Mouse (Mus musculus) stomach, embryonic 16.5 days (tissue): ENCODE measurements around the gene Tmem245. TPM values are rescaled to one million over a fixed set of nuclear protein-coding genes. Genes with fewer than 3 reads are reported as not detected.
A peak's percentile ranks its signal among the peaks of the same experiment; 100 is the strongest.

Source experiments
- ATAC-seq: fragments of 200-750 bp; cut with Nextera tagmentation; 2 replicates; pipeline ENCODE4 v1.8.0; 2017; ENCODE audit warnings: moderate number of reproducible peaks, moderate TSS enrichment; ENCODE audit not compliant: insufficient read depth, low FRiP score
- H3K27ac ChIP-seq: fragments of 300-500 bp; sonication (generic); 2 replicates; pipeline ENCODE4 v1.5.1; 2014; ENCODE audit warnings: low read length
- H3K27me3 ChIP-seq: fragments of 300-500 bp; sonication (generic); 2 replicates; pipeline ENCODE4 v1.6.1; 2014; ENCODE audit warnings: low read length, control low read depth, mixed read lengths; ENCODE audit not compliant: control insufficient read depth, insufficient read depth
- H3K36me3 ChIP-seq: fragments of 300-500 bp; sonication (generic); 2 replicates; pipeline ENCODE4 v1.6.1; 2014; ENCODE audit warnings: low read length; ENCODE audit not compliant: control insufficient read depth, insufficient read depth
- H3K4me1 ChIP-seq: fragments of 300-500 bp; sonication (generic); 2 replicates; pipeline ENCODE4 v1.6.1; 2014; ENCODE audit warnings: low read length, control low read depth, mixed read lengths; ENCODE audit not compliant: control insufficient read depth, insufficient read depth
- H3K4me2 ChIP-seq: fragments of 300-500 bp; sonication (generic); 2 replicates; pipeline ENCODE4 v1.6.1; 2014; ENCODE audit warnings: low read depth, low read length, mixed read lengths
- H3K4me3 ChIP-seq: fragments of 300-500 bp; sonication (generic); replicated peaks from 2 replicates; pipeline ENCODE4 v1.5.1; 2014; ENCODE audit warnings: mild to moderate bottlenecking, low read length
- H3K9ac ChIP-seq: fragments of 300-500 bp; sonication (generic); 2 replicates; pipeline ENCODE4 v1.6.1; 2014; ENCODE audit warnings: low read length
- H3K9me3 ChIP-seq: fragments of 300-500 bp; sonication (generic); replicated peaks from 2 replicates; pipeline ENCODE4 v1.6.1; 2016; ENCODE audit warnings: low read length, control low read depth; ENCODE audit not compliant: control insufficient read depth
- WGBS: fragments of 180-500 bp; shearing (Covaris S2); extraction: QIAGEN DNeasy Blood & Tissue Kit; methylation state at CpG from one replicate; pipeline ENCODE4 v1.1.7; 2014; 5-methylcytosine and 5-hydroxymethylcytosine counted together
- polyA plus RNA-seq: library from polyadenylated mRNA; unstranded; fragments of >200 nt; fragmentation: Nextera tagmentation; extraction: Ambion mirVana; gene quantifications from 2 replicates; pipeline ENCODE4 v1.2.1, GENCODE M21; 2015

The Tmem245 gene
- polyA plus RNA-seq, 1 experiment from 2014 or later: 5.8 TPM

- no peak for ATAC-seq
- no peaks in the 10 kb centered on the region for H3K27me3 ChIP-seq
- no peak overlapping the region for H3K4me2 ChIP-seq
- no peak overlapping the region for H3K4me3 ChIP-seq
- peaks cover 12% of the 10 kb centered on the region for H3K4me1 ChIP-seq
- peaks cover 5% of the 10 kb centered on the region; the same call in 1 of the 2 replicates for H3K36me3 ChIP-seq
- H3K9me3 ChIP-seq: no peaks in the 10 kb centered on the region
- WGBS: 37% methylated on average over 6 of the region's 6 CpGs
- no peak overlapping the region for H3K9ac ChIP-seq
- 0 out of 2 replicates have a peak overlapping the region, but pooled peaks have one; percentile 5 for H3K27ac ChIP-seq
Measured at GRCm38 (mm10) chr4:56937136-56937535, 10.1 kb downstream of the Tmem245 start.

- Histone ChIP-seq H3K9ac (no peak overlapping the region), H3K4me1 (peaks cover 5% of the 10 kb centered on the region), H3K9me3 (no peaks in the 10 kb centered on the region), H3K36me3 (peaks cover 5% of the 10 kb centered on the region; the same call in 1 of the 2 replicates), H3K4me3 (no peak overlapping the region), H3K4me2 (no peak overlapping the region), H3K27ac (no peak overlapping the region), H3K27me3 (no peaks in the 10 kb centered on the region)
- no CpG with 5 or more reads among the region's 1 CpGs for WGBS
- no peak for ATAC-seq
Measured at GRCm38 (mm10) chr4:56935327-56935726, 11.9 kb downstream of the Tmem245 start.

- ATAC-seq: no peak
- no peaks in the 10 kb centered on the region for H3K9me3 ChIP-seq
- H3K27ac ChIP-seq: no peak overlapping the region
- no peak overlapping the region for H3K4me2 ChIP-seq
- 0 out of 2 replicates have a peak, but pooled peaks cover 2% of the 10 kb centered on the region for H3K36me3 ChIP-seq
- peaks cover 5% of the 10 kb centered on the region for H3K4me1 ChIP-seq
- WGBS: 85% methylated on average over 4 of the region's 4 CpGs
- no peaks in the 10 kb centered on the region for H3K27me3 ChIP-seq
- H3K9ac ChIP-seq: no peak overlapping the region
- no peak overlapping the region for H3K4me3 ChIP-seq
Measured at GRCm38 (mm10) chr4:56933154-56933553, 14.1 kb downstream of the Tmem245 start.

GRCm38 (mm10) chr4:56932096-56932495, 15.1 kb downstream of the Tmem245 start:
- Histone ChIP-seq H3K27ac (no peak overlapping the region), H3K4me3 (no peak overlapping the region), H3K27me3 (no peaks in the 10 kb centered on the region), H3K36me3 (0 out of 2 replicates have a peak, but pooled peaks cover 2% of the 10 kb centered on the region), H3K4me2 (no peak overlapping the region), H3K9me3 (no peaks in the 10 kb centered on the region), H3K9ac (no peak overlapping the region), H3K4me1 (peaks cover under 1% of the 10 kb centered on the region)
- WGBS: 62% methylated on average over 7 of the region's 7 CpGs
- ATAC-seq: no peak

- ATAC-seq: no peak
- H3K4me1 ChIP-seq: no peaks in the 10 kb centered on the region
- WGBS: 75% methylated on average over 4 of the region's 4 CpGs
- no peaks in the 10 kb centered on the region for H3K9me3 ChIP-seq
- H3K9ac ChIP-seq: no peak overlapping the region
- H3K27ac ChIP-seq: no peak overlapping the region
- no peak overlapping the region for H3K4me3 ChIP-seq
- no peaks in the 10 kb centered on the region for H3K36me3 ChIP-seq
- H3K27me3 ChIP-seq: no peaks in the 10 kb centered on the region
- H3K4me2 ChIP-seq: no peak overlapping the region
Measured at GRCm38 (mm10) chr4:56930312-56930711, 16.9 kb downstream of the Tmem245 start.

GRCm38 (mm10) chr4:56926971-56927370, 20.3 kb downstream of the Tmem245 start:
- no peak for ATAC-seq
- no peak overlapping the region for H3K4me3 ChIP-seq
- H3K36me3 ChIP-seq: peaks cover 12% of the 10 kb centered on the region
- H3K4me1 ChIP-seq: no peaks in the 10 kb centered on the region
- no peak overlapping the region for H3K27ac ChIP-seq
- no peaks in the 10 kb centered on the region for H3K27me3 ChIP-seq
- H3K9me3 ChIP-seq: no peaks in the 10 kb centered on the region
- no peak overlapping the region for H3K9ac ChIP-seq
- 80% methylated on average over 4 of the region's 4 CpGs for WGBS
- H3K4me2 ChIP-seq: no peak overlapping the region

- Histone ChIP-seq H3K27ac (no peak overlapping the region), H3K9ac (no peak overlapping the region), H3K4me1 (no peaks in the 10 kb centered on the region), H3K9me3 (no peaks in the 10 kb centered on the region), H3K4me2 (no peak overlapping the region), H3K4me3 (no peak overlapping the region), H3K27me3 (no peaks in the 10 kb centered on the region), H3K36me3 (peaks cover 12% of the 10 kb centered on the region)
- no peak for ATAC-seq
- WGBS: 96% methylated on average over 11 of the region's 11 CpGs
Measured at GRCm38 (mm10) chr4:56922229-56922628, 25.0 kb downstream of the Tmem245 start.

- Histone ChIP-seq H3K36me3 (0 out of 2 replicates have a peak, but pooled peaks cover 3% of the 10 kb centered on the region), H3K4me3 (no peak overlapping the region)
- 82% methylated on average over 15 of the region's 15 CpGs for WGBS
Measured at GRCm38 (mm10) chr4:56915732-56916325, 31.4 kb downstream of the Tmem245 start.

GRCm38 (mm10) chr4:56914761-56915160, 32.5 kb downstream of the Tmem245 start:
- ATAC-seq: no peak
- H3K4me3 ChIP-seq: no peak overlapping the region
- no peak overlapping the region for H3K4me2 ChIP-seq
- 0 out of 2 replicates have a peak, but pooled peaks cover 5% of the 10 kb centered on the region for H3K36me3 ChIP-seq
- no peaks in the 10 kb centered on the region for H3K27me3 ChIP-seq
- no peak overlapping the region for H3K27ac ChIP-seq
- no peaks in the 10 kb centered on the region for H3K9me3 ChIP-seq
- H3K9ac ChIP-seq: no peak overlapping the region
- WGBS: 64% methylated on average over 1 of the region's 1 CpGs
- H3K4me1 ChIP-seq: no peaks in the 10 kb centered on the region

More at GRCm38 (mm10) chr4:56915732-56916325, 31.4 kb downstream of the Tmem245 start:
- Histone ChIP-seq H3K27ac (no peak overlapping the region), H3K4me1 (no peaks in the 10 kb centered on the region), H3K4me2 (no peak overlapping the region), H3K9me3 (no peaks in the 10 kb centered on the region), H3K9ac (no peak overlapping the region), H3K27me3 (no peaks in the 10 kb centered on the region)
- no peak for ATAC-seq
